Mouse (Mus musculus): ENCODE data around the gene Arhgap27. TPM values are rescaled to one million over a fixed set of nuclear protein-coding genes. Genes with fewer than 3 reads are reported as not detected.

Gene Arhgap27
- polyA plus RNA-seq (2014; fragmentation: Illumina TruSeq; extraction: RNeasy Lipid Tissue Mini Kit (QIAGEN cat#74804); ENCODE audit: insufficient read depth, low read depth, low replicate concordance), result 13.8 TPM

DNA sequence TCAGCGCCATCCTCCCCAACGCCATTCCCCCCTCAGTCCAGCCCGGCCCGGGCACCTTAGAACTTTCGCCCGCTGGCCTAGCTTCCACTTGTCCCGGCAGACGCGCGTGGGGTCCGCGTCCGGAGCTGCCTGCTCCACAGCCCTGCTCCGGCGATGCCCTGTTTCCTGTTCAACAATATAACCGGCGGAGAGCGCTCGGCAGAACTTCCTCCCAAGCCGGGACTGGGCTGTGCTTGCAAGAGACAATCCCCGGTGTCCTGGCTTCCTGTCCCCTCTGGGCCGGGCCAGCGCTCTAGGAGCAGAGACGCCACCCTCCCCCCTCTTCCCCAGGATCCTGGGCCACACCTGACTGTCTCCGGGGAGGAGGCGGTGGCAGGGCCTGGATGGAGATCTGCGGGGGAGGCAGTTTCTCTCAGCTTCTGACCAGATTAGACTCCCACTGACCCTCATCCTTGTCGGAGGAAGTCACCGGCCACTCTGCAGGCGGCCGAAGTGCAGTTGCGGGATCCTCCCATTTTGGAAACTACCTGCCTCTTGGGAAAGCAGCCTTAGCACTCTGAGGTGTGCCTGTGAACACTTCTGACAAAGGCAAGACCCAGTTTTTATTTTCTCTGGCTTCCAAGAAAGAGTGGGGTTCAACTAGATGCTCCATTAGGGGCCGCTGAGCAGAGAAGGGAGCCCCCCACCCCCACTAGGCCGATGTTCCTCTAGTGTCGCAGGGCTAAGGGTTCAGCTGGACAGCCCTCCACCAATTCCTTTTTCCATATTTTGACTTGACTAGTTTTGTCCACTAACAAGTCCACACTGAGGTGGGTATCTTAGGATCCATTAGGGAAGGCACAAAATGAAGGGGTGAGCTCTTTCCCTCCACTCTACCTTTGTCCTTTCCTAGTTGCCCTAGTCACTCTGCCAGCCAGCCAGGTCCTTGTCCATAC lies at the start of gene Arhgap27:
Gene Arhgap27, minus strand, starts transcription at position 479 of the 935 bp plus-strand sequence.

DNA sequence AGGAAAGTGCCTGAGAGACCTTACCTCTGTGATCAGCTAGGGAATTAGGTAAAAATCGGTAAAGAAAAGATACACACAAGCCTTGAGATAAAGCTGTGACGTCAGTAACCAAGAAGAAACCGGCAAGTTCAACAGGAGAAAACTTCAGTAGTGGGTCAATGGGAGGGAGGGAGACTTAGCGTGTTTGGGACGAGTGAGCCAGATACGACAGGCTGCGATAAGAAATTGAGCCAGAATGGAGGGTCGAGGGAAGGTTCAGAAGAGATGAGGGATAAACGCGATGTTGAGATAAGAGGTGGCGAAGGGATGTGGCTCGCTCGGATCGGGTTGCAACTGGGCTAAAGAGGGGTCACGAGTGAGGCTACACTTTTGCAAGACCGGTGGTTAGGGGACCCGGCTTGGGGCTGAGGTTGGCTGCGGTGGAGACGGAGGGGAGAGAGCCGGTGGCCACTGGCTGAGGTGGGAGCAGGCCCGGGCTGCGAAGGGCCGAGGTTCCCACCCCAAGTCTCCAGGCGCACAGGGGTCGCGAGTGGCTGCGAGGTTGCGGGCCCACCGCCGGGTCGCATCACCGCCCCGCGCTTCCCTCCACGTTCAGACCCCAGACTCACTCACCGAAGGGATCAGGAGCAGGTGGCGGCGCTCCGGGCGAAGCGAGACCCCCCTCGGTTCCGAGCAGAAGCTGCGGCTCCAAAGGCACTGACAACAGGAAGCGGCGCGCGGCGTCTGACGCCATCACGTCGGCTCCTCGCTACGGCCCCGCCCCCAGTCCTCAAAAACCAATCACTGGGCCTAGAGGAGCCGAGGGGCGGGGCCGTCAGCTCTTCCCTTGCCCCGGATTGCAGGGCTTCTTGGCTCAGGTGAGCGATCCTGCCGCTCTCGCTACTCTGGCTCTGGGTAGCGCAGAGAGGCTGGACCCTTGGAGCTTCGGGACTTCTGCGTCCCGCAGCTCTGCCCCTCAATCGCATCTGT lies 48.8 kb upstream of the Arhgap27 start, which contains the start of gene Plekhm1:
Gene Plekhm1, minus strand, starts transcription at position 707 of the 969 bp plus-strand sequence.

Other genes with a start within 250 kb of the Arhgap27 start
- 25.9 TPM for gene Hexim1, start 247.5 kb downstream of the Arhgap27 start, polyA plus RNA-seq (2014; fragmentation: Illumina TruSeq; extraction: RNeasy Lipid Tissue Mini Kit (QIAGEN cat#74804); ENCODE audit: insufficient read depth, low read depth, low replicate concordance)
- gene Hexim2, start 231.3 kb downstream of the Arhgap27 start, polyA plus RNA-seq (2014; fragmentation: Illumina TruSeq; extraction: RNeasy Lipid Tissue Mini Kit (QIAGEN cat#74804); ENCODE audit: insufficient read depth, low read depth, low replicate concordance), result 1.9 TPM
- gene Fmnl1, start 192.6 kb downstream of the Arhgap27 start, polyA plus RNA-seq (2014; fragmentation: Illumina TruSeq; extraction: RNeasy Lipid Tissue Mini Kit (QIAGEN cat#74804); ENCODE audit: insufficient read depth, low read depth, low replicate concordance), result 16.7 TPM
- gene 1700023F06Rik, start 155.1 kb downstream of the Arhgap27 start, polyA plus RNA-seq (2014; fragmentation: Illumina TruSeq; extraction: RNeasy Lipid Tissue Mini Kit (QIAGEN cat#74804); ENCODE audit: insufficient read depth, low read depth, low replicate concordance), result not detected
- gene Spata32, start 145.3 kb downstream of the Arhgap27 start, polyA plus RNA-seq (2014; fragmentation: Illumina TruSeq; extraction: RNeasy Lipid Tissue Mini Kit (QIAGEN cat#74804); ENCODE audit: insufficient read depth, low read depth, low replicate concordance), result not detected
- 4.7 TPM for gene Map3k14, start 96.2 kb downstream of the Arhgap27 start, polyA plus RNA-seq (2014; fragmentation: Illumina TruSeq; extraction: RNeasy Lipid Tissue Mini Kit (QIAGEN cat#74804); ENCODE audit: insufficient read depth, low read depth, low replicate concordance)
- gene Plekhm1, start 49.0 kb upstream of the Arhgap27 start, polyA plus RNA-seq (2014; fragmentation: Illumina TruSeq; extraction: RNeasy Lipid Tissue Mini Kit (QIAGEN cat#74804); ENCODE audit: insufficient read depth, low read depth, low replicate concordance), result 11.0 TPM
- gene Lrrc37a, start 140.9 kb upstream of the Arhgap27 start, polyA plus RNA-seq (2014; fragmentation: Illumina TruSeq; extraction: RNeasy Lipid Tissue Mini Kit (QIAGEN cat#74804); ENCODE audit: insufficient read depth, low read depth, low replicate concordance), result not detected

All from lung, adult 10 weeks (tissue).